Mouse (Mus musculus) heart, adult 9 months (tissue): ENCODE results near the gene Bicc1.
"Not testable (repeated sequence)": the region's sequence is repeated elsewhere in the genome, so short reads cannot be mapped to it uniquely, and the experiment has no call there.

Experiments used
- DNase-seq, 2 experiments: peaks; one replicate each; pipeline ENCODE4 v3.0.0; 2022; ENCODE audit warnings: low spot score in 2 of 2

The Bicc1 gene

DNA sequence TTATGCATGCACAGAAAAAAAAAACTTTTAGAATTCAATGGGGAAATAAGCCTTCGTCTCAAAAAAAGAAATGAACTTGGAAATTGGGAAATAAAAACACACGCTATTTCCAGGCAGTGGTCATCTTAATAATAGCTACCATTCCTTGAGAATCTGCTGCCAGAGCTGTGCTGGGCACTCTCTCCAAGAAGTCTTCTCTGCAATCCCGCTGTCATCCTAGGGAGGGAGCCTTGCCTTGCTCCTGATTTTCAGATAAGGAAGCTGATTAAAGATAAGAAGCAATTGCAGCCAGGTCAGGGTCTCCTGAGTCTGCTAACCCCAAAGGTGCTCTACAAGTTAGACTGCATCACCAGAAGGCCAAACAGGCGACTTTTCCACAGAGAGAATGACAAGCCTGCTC lies 161.4 kb downstream of the Bicc1 start:
- DNase-seq: no peak

- DNase-seq: no peak
Measured at GRCm38 (mm10) chr10:70996051-70996450, 163.4 kb downstream of the Bicc1 start.

- DNase-seq: no peak
Measured at GRCm38 (mm10) chr10:70994135-70994497, 165.4 kb downstream of the Bicc1 start.

GRCm38 (mm10) chr10:70993497-70994134 lies 165.9 kb downstream of the Bicc1 start:
- no peak for DNase-seq

- no peak for DNase-seq
Measured at GRCm38 (mm10) chr10:70987396-70987795, 172.1 kb downstream of the Bicc1 start.

GRCm38 (mm10) chr10:70983036-70983670 lies 176.3 kb downstream of the Bicc1 start:
- DNase-seq: no peak

GRCm38 (mm10) chr10:70982156-70982555 lies 177.3 kb downstream of the Bicc1 start:
- DNase-seq: no peak

- no peak for DNase-seq
Measured at GRCm38 (mm10) chr10:70979657-70980056, 179.8 kb downstream of the Bicc1 start.

GRCm38 (mm10) chr10:70977141-70977540 lies 182.4 kb downstream of the Bicc1 start:
- no peak for DNase-seq

DNA sequence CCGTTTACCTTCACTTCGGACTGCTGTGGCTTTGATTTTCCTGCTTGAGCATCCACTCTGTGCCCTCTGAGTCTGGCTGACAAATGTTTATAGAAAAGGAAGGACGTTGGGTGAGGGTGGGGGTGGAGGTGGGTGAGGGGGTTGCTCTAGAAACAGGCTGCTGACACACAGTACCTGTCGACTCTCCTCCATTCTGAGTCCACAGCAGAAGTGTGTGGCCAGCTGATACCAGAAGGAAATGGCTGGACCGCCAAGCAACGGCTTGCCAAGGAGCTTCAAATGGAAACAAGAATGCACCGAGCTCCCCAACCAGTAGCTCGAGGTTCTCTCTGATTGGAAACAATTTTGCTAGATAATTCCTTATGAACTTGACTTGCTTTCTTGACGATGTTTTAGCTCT lies 182.9 kb downstream of the Bicc1 start:
- no peak for DNase-seq

GRCm38 (mm10) chr10:70971156-70971555 lies 188.3 kb downstream of the Bicc1 start:
- DNase-seq: no peak

DNA sequence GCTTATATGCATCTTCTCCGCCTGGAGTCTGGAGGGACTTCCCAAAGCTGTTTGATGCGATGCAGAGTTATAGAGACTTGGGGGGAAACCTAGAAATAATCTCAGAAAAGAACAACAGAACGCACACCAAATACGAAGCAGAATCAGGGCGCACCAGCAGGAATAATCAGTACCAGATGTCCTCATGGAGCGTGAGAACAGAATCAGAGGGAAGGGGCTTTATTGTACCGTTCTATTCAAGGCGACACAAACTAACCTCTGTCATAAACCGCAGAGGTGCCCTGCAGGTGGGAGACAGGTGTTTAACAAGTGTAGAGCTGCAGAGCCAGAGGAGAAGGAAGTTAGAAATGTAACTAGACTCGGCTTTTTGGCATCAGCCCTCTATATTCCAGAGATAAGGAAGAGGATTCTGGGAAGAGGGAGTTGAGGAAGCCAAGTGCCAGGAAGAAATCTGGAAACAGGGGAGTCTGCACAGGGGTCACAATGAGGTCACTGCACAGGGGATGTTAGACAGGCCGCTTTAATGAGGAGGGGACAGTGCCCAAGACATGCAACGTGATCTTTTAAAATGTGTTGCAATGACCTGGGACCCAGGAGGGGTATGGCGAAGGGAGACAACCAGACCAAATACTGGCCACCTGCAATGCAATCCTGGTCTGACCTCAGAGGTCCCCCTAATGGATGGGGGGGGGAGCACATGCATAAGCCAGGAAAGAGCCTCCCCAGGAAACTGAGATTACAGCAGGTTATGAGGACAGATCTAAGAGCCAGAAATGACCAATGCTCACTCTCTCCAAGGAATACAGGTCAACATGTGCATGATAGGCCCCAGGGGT lies 190.4 kb downstream of the Bicc1 start:
- peak; percentile 76 to 82 for DNase-seq

- DNase-seq: peak; percentile 75 to 82
Measured at GRCm38 (mm10) chr10:70966642-70967345, 192.7 kb downstream of the Bicc1 start.

DNA sequence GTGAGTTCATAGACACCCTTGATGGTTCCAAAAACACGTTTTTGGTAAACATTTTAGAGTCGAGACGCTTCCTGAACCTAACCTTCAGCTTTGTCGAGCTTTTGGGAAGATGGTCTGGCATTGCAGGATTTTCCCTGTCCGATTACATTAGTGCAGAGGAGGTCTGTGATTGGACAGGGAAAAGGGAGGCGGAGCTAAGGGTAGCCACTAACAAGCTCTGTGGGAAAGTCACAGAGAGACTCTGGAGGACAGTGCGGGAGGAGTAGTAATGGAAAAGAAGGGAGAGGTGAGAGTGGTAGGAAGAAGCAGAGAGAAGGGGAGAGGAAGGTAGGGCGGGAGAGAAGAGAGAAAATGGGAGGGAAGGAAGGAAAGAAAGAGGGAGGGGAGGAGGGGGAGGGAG lies 194.8 kb downstream of the Bicc1 start:
- no peak for DNase-seq

DNA sequence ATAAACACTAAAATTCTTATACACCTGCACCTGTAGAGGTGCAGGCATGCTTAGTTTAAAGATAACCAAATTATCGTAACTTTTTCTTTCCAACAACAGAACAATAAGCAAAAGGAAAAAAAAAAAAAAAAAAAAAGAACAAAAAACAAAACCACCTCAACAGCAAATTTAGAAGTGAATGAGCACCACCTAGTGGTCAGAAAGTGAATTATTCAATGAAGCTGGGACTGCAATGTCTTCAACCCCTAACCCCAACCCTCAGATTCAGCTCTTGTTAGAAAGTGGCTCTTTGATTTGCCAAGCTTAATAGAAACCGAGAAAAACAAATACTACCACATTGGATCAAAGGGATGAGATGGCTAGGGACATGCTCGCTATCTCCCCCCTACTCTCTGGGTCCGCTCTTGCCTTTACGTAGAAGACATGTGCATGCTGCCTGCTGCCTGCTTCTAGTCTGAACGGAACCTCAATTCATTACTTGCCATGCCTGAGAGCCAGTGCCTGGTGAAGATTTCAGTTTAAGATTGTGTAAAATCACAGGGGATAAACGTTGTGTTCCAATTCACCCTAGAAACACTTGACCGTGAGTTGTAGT lies 195.8 kb downstream of the Bicc1 start:
- peak in 1 of 2 experiments; percentile 70 for DNase-seq

GRCm38 (mm10) chr10:70961641-70962040 lies 197.9 kb downstream of the Bicc1 start:
- DNase-seq: no peak

GRCm38 (mm10) chr10:70960396-70960795 lies 199.1 kb downstream of the Bicc1 start:
- DNase-seq: not testable (repeated sequence)

DNA sequence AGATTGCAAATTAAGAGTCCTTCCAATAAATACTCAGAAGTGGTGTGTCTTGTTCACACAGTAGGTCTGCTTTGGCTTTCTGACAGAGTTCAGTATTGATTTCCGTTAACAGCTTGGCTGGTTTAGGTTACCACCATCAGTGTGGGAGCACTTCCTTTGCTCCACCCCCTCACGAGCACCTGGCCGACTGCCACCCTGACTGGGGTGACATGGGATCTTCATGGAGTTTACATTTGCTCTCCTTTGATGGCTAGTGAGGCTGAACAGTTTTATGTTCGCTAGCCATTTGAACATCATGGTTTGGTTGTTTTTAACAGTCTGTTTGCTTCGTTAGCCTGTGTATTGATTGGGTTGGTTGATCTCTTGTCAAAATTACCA lies 206.7 kb downstream of the Bicc1 start:
- no peak for DNase-seq

DNA sequence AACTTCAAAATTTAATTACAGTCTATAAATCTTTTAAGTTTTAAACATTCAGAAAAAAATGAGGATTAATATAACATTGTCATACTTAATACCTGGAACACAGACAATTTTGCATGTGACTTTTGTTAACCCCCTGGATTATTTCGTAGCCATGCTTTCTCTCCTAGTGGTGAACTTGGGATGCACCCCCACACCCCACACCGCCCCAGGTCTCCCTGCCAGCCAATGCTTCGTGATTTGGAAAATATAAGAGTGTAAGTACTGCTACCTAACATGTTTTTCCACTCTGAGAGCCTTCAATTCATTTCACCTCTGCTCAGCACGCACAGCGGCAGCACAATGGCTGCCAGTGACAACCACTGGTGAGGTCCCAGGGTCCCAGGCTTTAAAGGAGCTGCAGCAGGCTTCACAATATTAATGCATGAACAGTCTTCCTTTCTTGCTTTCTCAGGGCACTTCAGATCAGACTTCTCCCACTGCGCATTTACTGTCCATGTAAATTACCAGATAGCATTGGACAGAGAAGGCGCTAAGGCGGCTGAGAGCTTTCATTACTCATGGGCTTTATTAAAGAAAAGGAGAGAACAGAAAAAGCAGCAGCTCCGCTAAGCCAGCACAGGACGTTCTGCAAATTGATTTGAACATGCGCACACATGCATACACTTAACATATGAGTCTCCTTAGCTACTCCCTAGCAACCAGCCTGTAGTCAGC lies 207.3 kb downstream of the Bicc1 start:
- no peak for DNase-seq

DNA sequence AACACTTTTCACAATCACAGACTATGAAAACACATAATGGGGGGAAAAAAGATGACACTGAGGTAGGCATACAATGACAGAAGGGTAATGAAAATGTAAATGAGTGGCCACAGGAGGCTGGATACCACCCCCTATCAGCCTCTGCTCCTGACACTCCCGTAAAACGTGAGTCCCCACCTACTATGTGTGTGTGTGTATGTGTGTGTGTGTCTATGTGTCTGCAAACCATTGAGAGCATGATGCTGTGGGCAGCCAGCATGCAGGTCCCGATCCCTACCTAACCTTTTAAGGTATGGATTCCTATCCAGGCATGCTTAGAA lies 209.4 kb downstream of the Bicc1 start:
- DNase-seq: no peak
